Mouse (Mus musculus) C2C12 (cell line): ENCODE results near the gene Rnf25.

Source experiments
- CEBPB ChIP-seq: IDR thresholded peaks from one replicate; pipeline ENCODE4 v1.6.1; 2011; ENCODE audit warnings: low read depth, mild to moderate bottlenecking, control low read depth, moderate library complexity
- CTCF ChIP-seq: IDR thresholded peaks from one replicate; pipeline ENCODE4 v1.5.1; 2011; ENCODE audit not compliant: control insufficient read depth, insufficient read depth, insufficient read length
- MYOD1 ChIP-seq: IDR thresholded peaks from one replicate; pipeline ENCODE4 v1.6.1; 2011; ENCODE audit warnings: low read depth; ENCODE audit not compliant: control insufficient read depth, insufficient read length
- USF1 ChIP-seq: IDR thresholded peaks from one replicate; pipeline ENCODE4 v1.6.1; 2011; ENCODE audit warnings: low read depth, mild to moderate bottlenecking, control low read depth, moderate library complexity

GRCm38 (mm10) chr1:74624183-74624582 is 23.0 kb upstream of the Rnf25 start:
- no peak for TF ChIP-seq CTCF
- no peak for TF ChIP-seq MYOD1
- no peak for TF ChIP-seq USF1
- TF ChIP-seq CEBPB = no peak
